Mouse (Mus musculus): ENCODE measurements around the gene Siae.

Gene Siae

DNA sequence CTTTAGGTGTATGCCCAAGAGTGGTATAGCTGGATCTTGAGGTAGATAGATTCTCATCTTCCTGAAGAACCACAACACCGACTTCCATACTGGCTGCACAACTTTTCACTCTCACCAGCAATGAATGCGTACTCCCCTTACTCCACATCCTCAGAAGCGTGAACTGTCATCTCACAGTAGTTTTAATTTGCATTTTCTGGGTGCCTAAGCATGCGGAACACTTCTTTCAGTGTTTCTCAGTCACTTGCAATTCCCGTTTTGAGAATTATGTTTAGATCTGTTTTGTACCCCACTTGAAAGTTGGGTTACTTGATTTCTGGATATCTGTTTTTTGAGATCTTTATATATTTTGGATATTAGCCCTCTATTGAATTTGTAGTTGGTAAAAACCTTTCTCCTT is 28.1 kb downstream of the Siae start:
- no peak for DNase-seq

DNA sequence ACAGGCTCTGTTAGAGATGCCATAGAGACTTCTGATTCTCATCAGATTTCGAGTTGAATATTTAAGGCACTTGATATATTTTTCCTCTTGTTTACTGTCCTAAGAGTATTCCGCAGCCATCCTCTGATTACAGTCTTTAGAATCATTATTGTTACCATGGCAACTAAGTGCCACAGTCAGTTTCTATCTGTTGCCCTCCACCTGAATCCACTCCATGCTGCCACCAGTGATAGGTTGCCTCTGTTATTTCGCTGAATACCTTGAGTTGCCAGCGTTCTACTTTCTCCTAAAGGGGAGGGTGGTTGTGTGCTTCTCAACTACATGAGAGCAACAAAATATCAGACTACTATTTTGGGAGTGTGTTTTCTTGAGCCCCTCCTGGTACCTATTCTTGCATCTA is 31.2 kb downstream of the Siae start:
- DNase-seq = no peak

DNA sequence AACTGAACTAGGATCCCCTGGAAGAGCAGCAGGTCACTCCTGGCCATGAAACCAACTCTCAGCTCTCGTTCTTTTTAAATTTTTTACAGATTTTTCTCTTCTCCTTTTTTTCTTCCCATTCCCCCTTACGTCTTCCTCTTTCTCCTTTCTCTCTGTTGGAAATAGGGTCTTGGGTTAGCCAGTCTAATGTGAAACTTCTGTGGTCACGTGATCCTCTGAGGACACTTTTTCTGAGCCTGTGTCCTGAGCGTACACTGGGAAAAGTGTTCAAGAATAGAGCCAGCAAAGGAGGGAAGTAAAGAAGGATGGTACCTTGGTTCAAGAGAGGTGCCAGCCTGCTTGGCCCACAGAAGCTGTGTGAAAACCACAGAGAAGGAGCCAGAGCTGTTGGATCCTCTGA is 34.9 kb downstream of the Siae start:
- DNase-seq = no peak

DNA sequence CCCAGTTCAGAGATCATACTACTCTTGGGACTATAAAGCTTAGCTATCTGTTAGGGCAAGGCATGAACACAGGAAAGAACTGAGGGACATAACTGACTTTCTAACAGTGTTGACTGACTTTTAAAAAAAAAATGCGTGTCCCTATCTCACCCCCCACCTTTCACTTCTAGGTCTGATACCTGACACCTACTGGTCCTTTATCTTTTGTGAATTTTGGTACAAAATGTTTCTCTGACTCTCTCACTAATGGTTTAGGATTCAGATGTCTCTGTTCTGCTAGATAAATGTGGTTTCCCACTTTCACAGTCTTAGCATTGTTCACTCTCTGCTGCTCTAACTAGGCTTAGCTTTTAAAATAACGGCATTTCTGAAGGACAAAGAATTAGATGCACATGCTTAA is 36.5 kb downstream of the Siae start:
- DNase-seq = no peak

DNA sequence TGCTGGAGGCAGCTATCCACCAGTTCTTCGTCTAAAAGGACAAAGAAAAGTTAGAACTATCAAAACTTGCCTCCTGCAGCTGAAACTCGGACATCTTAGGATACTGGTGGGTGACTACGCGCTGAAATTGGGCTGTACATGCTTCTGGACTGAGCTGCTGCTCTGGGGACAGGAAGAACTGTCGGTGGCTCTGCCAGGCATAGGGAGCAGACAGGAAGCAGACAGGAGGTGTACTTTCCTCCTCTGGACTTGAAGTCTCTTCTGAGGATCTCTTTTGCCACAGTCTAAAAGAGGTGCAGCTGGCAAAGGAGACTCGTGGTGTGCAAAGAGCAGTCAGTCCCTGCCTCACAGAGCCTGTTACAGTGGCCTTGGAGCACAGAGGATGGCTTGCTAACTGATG is 37.1 kb downstream of the Siae start:
- no peak for DNase-seq

DNA sequence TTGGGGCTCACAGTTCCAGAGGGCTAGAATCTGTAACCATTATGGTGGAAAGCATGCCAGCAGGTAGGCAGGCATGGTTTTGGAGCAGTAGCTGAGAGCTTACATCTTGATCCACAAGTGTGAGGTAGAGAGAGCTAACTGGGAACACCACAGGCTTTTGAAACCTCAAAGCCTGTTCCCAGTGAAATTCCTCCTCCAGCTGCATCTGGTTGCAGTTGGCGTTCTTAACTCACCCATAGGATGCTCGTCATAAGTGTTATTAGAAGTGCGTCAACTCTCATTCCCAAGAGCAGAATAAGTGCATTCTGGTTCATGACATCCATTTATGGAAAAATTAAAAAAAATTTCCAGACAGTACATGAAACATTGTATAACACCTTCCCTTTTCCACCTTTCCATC is 38.2 kb downstream of the Siae start:
- DNase-seq = no peak

DNA sequence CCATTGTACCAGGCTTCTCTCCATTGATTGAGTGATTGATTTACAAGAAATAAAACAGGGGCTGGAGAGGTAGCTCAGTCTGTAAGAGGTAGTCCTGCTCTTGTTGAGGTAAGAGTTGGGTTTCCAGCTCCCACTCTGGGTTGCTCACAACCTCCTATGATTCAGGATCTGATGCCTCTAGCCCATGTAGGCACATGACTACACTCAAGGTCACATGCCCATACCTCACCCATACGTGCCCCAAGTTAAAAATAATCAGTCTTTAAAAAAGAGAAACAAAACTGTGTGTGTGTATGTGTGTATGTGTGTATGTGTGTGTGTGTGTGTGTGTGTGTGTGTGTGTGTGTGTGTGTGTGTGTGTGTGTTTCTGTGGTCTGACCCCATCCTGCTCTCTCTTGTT is 40.1 kb downstream of the Siae start:
- DNase-seq = no peak

DNA sequence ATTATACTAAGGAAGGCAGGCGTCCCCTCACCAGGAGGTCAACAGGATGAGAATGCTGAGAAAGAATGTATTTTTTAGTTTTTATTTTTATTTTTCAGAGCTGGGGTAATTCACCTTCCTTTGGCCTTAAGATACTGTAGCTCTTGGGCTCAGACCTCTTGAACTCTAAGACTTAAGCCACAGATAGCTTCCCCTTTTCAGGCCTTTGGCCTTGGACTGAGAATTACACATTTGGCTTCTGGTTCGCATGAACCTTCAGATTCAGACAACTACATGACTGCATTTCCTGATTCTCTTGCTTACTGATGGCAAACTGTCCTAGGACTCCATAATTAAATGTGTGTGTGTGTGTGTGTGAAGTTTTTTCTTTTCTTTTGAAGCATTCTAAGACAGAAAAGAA is 43.1 kb downstream of the Siae start:
- no peak for DNase-seq

DNA sequence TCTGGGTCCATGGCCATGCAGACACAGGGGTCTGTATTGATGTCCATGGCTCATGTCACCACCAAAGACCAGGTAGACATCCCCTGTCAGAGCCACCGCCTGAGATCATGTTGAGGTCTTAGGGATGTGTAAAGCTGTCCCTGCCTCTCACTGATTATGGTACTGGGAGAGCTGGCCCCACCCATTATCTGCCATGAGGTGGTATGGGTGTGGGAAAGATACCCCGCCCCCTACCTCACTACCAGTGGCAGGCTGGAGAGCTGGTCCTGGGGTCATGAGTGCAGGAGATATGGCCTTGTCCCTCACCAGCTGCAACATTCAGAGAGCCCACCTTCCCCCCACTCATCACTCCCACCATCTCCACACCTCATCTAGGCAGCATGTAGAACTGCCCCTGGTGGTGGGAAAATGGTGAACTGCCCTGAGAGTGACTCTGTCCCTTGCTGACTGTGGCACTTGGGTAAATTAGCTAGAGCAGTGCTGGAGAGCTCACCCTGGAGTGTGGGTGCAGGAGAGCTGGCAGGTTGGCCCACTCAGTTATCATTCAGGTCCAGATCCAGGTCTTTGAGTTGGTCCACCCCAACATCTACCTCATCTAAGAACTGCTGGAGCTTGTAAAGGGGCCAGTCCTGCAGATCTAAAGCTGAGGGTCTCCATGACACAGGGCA is 45.2 kb downstream of the Siae start:
- no peak for DNase-seq

DNA sequence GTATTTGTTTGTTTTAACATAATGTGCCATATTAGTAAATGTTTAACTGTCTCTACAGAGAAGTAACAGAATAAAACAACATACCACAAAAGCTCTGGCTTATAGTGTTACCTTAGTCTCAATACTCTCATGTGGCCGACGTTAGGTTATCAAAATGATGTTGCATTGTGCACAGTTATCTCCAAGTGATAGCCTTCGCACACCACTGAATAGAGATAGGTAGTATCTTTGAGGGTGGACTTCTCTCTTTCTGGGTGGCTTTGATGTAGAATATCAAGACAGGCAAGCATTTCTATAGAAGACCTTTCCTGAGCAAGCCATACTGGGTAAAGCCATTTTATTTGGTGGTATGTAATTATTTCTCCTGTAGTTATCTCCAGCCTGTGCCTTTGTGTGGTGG is 49.6 kb downstream of the Siae start:
- no peak for DNase-seq

DNA sequence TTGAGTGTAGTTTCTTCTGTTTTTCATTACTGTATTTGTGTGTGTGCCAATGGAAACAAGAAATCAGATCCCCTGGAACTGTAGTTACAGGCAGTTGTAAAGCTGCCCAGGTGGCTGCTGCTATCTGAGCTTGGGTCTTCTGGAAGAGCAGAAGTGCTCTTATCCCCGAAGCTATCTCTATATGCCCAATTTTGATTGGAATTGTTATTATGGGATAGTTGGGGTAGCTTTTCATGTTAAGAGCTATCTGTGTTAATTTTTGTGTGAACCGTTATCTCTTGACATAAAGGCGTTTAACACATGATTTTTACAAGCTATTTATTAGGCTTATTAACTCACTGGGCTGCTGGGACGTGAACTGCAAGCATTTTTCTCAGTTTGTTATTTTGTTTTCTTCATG is 54.1 kb downstream of the Siae start:
- DNase-seq = no peak

DNA sequence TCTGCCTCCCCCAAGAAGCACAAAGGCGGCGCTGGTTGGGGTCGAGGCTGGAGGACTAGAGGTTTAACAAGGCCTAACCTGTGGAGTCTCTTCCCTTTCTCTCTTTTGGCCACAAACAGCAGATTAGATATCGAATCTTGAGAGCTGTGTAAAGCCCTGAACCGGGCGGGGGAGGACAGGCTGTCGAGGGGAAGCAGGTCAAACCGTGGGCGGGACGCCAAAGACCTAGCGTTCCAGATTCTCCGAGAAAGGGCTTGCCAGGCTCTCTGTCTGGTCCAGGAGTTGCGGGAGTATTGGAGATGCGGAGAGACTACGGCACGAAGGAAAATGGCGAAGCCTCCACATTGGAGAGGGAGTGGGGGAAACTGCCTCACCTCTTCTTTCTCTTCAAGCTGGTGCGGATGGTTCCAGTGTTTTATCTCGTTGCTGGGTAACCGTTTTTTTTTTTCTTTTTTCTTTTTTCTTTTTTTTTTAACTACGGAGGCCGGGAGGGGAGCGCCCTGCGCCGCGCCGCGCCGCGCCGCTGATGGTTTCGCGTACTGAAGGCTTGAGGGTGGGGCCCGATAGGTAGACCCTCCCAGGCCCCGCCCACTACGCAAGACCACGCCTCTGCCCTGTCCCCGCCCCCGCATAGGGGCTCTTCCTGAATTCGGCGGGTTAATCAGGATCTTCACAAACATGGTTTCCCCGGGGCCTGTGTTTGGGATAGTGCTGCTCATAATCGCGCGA is 57.8 kb downstream of the Siae start, which contains the start of gene Spa17:
Gene Spa17 (minus strand): TSS at position 541 of the 729 bp plus-strand sequence.
- peak; percentile 86 for DNase-seq

DNA sequence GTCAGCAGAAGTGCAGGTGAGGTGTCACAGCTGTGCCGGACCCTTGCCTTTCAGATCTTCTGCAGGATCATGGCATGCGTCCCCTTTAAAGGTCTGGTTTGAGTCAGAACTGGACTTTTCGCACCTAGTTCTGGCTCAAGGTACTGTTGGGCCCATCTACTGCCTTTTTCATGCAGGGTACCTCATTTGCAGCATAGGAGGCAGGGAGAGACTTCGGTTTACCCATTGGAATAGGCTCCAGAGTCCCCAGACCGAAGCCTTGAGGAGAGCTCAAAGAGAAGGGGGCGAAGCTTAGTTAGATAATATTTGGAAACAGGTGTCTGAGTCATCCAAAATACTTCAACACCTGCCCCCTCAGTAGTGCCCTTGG is 58.4 kb downstream of the Siae start:
- no peak for DNase-seq

DNA sequence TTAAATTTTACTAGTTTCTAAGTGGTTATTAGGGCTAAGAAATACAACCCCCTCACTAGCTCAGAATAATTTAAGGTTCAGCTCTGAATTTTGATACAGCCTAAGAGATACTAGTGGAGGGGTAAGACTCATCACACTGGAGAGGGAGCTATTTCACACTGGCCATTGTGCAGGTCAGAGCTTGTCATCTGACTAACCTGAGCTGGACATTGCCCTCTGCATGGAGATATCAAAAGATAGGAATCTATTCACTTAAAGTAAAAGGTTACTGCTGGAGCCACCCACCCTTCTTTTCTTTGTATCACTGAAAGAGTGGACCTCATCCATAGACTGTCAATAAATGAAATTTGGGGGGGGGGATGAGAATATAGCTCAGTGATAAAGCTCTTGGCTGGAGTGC is 58.8 kb downstream of the Siae start:
- no peak for DNase-seq

DNA sequence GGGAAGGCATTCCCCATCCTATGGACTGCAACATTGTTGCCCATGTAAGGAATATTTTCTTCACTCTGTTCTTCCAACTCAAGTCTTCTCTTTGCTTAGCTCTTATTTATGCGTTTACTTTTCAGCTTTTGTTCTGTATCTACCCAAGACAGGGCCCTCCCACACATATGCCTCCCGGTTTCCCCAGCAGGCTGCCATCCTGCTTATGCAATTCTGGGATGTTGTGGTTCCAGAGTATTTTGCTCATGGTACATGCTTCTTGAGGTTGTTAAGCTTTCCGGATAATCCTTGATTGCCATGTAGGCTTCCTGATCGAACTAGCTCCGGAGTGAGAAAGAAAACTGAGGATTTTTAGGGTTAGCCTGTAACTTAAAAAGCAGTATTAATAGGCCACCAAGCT is 59.7 kb downstream of the Siae start:
- no peak for DNase-seq

DNA sequence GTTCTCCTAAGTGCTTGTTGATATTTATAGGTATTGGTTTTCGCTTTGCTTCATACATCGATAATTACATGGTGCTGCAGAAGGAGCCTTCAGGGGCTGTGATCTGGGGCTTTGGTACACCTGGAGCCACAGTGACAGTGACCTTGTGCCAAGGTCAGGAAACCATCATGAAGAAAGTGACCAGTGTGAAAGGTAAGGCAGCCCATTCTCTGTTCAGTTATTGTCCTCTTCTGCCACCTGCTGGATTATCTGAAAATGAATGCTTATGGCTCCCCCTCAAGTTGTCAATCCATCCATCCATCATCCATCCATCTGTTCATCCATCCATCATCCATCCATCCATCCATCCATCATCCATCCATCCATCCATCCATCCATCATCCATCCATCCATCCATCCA is 61.3 kb downstream of the Siae start:
- peak; percentile 40 for DNase-seq

DNA sequence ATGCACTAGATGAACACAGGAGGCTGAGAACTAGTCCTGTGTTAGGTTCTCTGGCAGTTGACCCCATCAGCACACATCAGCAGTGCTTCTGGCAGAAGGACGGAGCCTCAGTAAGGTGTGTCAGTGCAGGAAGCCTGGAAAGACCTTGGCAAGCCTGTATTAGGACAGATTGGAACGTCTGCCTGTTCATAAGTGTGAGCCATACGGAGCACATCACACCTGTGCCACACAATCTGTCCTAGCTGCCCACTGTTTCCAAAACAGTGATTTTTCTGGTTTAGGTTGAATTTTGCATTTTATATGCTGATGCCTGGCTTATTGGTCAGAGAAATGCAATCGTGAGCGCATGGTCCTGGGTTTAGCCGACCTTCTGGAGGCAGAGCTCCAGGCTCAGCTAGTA is 65.8 kb downstream of the Siae start:
- peak; percentile 66 for DNase-seq

DNA sequence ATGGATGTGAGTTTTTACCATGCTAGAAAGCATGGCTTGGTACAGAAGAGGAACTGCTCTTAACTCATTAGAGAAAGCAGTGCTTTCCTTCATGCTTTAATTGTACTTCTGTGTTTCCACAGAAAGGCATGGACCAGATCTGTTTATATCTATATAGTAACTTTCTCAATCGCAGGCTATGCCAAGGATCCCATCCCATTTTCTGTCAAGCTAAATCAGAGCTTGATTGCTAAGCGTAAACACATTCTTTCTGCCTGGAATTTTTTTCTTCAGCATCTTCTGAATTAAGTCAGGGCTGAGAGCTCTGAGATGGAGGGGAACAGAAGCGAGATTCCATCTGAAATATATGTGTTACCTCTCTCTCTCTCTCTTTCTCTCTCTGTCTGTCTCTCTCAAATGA is 68.5 kb downstream of the Siae start:
- DNase-seq = no peak

DNA sequence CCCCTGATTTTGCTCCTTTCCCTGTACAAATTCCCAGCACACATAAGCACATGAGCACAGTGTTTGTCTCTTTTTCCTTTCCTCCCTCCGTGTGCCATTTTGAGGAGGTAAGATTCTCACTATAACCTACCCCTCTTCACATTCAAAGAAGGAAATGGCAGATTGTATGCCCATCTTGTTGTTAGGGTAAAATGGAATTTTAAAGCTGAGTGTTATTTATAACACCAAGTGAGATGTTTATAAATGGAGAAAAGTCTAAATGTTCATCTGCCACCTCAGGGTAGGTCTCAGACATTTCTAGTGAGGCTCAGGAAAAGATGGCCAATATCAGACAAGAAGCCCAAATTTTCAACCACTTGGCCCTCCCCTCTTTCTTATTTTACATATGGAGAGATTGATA is 69.0 kb downstream of the Siae start:
- no peak for DNase-seq

DNA sequence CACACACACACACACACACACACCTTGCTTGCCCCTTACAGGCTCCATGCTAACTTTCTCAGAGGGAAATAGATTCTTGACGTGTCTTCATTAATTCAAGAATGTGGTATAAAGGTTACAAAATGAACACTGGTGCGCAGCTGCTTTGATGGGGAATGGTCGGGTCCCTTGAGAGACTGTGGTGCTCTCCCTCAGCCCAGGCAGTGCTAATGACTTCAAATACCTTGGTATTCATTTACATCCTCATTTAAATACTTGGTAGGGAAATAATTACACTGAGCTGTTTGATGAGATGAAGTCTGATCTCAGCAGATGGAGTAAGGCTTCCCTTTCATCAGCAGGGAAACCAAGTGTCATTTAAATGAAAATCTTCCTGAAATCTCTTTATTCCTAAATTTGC is 69.6 kb downstream of the Siae start:
- DNase-seq = no peak

DNA sequence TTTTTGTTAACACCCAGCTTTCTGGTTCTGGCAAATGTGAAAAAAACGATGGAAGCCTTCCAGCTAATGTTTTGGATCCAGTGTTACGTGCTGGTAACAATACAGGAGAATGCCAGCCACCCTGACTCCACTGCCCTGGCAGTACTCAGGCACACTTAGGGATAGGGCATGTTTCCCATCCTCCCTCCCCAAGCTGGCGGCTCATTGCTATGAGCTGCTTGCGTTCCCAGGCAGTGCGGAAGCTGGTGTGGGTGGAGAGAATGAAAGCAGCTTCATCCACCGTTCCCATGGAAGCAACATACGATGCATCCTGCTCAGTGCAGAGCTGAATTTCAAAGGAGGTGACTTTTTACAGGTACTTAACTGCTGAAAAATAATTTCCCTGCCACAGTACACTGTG is 70.1 kb downstream of the Siae start:
- peak; percentile 35 for DNase-seq

DNA sequence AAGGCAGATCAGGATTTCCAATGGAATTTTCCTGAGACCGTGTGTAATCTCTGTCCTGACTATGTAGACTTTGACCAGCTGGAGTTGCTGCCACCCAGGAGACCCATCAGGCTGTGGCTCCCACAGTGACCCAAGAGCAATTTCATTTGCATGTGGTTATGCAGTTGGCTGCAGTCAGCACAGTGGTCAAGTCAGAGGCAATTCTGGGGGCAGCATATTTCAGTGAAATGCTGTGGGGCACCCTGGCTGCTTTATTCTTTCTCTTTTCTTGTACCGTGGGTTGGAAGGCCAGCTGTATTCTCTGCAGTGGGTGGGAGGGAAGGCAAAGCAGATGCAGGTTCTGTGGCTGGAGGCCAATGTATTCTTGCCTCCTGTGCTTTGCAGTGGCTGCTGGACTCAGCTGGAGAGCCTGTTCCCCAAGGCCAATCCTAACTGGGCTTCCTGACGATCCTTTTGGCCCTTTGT is 70.6 kb downstream of the Siae start:
- DNase-seq = no peak

DNA sequence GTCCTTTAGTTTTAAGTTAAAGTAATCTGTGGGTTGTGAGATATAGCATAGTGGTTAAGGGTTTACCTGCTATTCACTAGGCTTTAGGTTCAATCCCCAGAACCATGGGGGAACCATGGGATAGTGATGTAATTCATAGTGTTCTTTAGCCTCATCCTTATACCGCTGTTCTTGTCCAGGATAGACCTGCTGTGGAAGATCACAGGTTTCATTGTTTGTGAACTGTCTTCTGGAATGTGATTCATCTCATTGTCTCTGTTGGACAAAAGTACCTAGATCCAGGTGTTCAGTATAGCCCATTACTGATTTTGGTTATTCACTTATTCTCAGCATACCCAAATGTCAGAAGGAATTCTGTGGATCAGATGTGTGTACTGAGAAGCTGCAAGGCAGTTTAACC is 71.8 kb downstream of the Siae start:
- no peak for DNase-seq

DNA sequence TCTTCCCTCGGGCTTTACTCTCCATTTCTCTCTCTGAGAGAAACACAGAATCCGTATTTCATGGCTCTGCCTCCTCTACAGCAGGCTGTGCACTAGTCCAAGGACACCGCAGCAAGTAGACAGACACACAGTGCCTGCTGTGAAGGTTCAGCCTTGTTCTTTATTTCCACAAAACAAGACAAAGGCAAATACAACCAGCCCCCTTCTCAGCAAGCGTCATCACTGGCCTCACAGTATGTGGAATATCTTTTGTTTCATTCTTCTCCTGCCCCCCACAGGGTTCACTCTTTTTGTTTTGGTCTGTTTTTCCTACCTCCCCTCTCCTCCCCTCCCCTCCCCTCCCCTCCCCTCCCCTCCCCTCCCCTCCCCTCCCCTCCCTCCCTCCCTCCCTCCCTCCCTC is 73.1 kb downstream of the Siae start:
- no peak for DNase-seq

DNA sequence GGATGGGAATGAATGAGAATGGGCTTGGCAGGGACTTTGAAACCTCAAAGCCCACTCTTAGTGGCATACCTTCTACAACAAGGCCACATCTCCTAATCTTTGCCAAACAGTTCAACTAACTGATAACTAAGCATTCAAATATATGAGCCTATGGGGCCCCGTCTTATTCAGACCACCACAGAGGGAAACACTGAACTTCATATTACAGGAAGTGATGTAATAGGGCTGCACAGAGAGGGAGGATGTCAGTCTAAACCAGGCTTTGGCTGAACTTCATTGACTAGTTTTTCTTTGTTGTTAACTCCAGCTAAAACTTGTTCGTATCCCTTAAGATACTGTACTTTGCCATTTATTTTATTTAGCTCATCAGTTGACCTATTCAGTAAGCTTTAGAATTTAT is 74.4 kb downstream of the Siae start:
- DNase-seq = no peak

Measured in cerebellum, adult 8-10 months (tissue).